Mouse (Mus musculus) spleen, adult 2 months (tissue): Measurements from ENCODE around the gene Tnfaip8l2.

Experiments used
- CTCF ChIP-seq: fragments of 200-500 bp; IDR thresholded peaks from 2 replicates; pipeline ENCODE4 v1.5.1; 2011; ENCODE audit warnings: mild to moderate bottlenecking, inconsistent platforms; ENCODE audit not compliant: insufficient read depth, insufficient read length, insufficient replicate concordance; ENCODE audit errors: extremely low read depth
- POLR2A ChIP-seq: fragments of 200-500 bp; IDR thresholded peaks from 2 replicates; pipeline ENCODE4 v1.6.1; 2011; ENCODE audit warnings: low read depth, low read length, inconsistent platforms

- TF ChIP-seq CTCF: no peak
- TF ChIP-seq POLR2A: no peak
Observed at GRCm38 (mm10) chr3:95179890-95180289, 37.7 kb upstream of the Tnfaip8l2 start.
